Mouse (Mus musculus): ENCODE measurements at regions not wholly inside any gene's neighbourhood (a gene's known extent, or its start where the extent isn't known, plus 50 kb on each side); places are given as distances from the start of the nearest gene placed in this dataset.
A peak's percentile ranks its signal among the peaks of the same experiment; 100 is the strongest.

DNA sequence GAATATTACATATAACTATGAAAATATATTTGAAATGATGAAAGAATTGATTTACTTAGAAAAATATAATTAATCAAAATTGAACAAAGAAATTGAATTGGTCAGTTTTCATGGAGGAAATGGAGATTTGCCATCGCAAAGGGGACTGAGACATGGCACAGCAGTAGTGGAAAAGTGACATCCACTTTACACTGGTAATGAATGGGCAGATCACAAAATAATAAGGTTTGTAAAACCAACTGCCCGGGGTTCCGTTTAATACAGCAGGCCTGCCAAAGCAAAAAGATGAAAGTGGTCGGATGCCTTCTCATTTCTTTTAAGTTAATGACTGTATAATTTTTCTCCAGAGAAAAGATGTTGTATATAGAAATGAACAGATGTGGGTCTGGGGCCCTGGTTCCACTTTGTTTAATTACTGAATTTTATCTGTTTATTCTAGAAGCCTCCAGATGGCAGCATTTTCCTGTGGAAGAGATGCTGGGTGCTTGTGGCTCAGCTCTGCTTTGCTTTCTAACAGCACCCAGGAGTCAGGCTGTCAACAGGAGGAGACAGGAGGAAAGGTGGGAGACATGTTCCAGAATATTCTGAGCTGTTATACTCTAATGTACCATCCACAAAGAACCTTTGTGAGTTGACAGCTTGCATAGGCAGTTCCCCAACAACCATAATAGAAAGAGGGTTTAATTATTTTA is 75.6 kb upstream of the Fbxl17 start:
- peak; percentile 67 for TF ChIP-seq CTCF (IDR thresholded peaks at IDR 0.05; ENCODE audit: borderline replicate concordance, extremely low read depth, insufficient read depth, insufficient read length)
- no peak for TF ChIP-seq POLR2A (IDR thresholded peaks at IDR 0.05; ENCODE audit: borderline replicate concordance, extremely low read depth, insufficient read depth, insufficient read length, poor library complexity, severe bottlenecking)
- peak; percentile 92 for DNase-seq (ENCODE audit: low read depth)

DNA sequence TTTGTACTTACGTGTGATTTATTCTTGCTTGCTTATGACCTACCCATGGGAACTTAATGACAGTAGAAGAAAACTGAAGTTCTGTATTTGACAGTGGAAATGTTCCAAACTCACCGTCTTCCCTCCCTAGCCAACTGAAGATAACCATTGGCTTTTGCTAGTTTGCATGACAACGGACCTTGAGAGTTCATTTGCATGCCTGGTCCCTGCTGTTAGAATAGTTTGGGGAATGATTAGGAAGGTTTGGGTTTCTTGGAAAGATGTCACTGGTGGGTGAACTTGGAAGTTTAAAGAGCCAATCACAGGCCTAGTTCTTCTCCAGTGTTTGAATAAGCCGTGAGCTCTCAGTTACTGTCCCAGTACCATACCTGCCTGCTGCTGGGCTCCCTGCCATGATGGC is 83.1 kb upstream of the Fbxl17 start:
- TF ChIP-seq CTCF (IDR thresholded peaks at IDR 0.05; ENCODE audit: borderline replicate concordance, extremely low read depth, insufficient read depth, insufficient read length) (no peak), POLR2A (IDR thresholded peaks at IDR 0.05; ENCODE audit: borderline replicate concordance, extremely low read depth, insufficient read depth, insufficient read length, poor library complexity, severe bottlenecking) (no peak)
- DNase-seq (ENCODE audit: low read depth) = no peak

DNA sequence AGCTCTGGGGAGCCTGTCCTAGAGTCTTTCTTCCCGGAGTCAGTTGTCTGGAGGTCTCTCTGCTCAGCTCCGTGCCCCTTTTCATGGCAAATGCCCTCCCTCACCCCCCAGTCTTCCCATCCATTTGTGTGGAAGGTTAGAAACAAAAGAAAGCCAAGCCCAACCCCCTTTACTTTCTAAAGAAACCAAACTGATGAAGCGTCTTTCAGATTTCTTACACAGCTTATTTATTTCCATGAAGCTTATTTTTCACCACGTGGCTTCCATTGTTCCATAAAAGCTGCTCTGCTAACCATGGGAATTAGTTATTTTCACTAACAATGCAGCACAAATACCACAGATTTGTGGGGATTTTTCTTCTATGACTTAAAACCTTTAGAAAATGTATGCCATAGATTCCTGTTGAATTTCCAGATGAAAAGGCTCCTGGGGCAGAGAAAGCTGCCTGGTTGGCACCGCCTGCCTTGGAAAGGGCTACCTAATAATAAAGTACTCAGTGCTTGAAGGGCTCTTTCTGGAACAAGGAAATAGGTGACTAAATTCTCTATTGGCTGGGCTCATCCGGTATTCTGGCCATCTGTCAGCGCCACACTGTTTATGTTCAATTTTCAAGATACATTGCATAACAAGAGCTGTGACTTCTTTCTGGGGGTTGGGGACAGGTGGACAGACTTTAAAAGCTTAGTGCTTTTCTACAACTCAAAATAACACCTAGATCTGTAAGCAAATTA is 107.4 kb upstream of the Fbxl17 start:
- DNase-seq (ENCODE audit: low read depth) = peak; percentile 60
- no peak for TF ChIP-seq CTCF (IDR thresholded peaks at IDR 0.05; ENCODE audit: borderline replicate concordance, extremely low read depth, insufficient read depth, insufficient read length)
- TF ChIP-seq POLR2A (IDR thresholded peaks at IDR 0.05; ENCODE audit: borderline replicate concordance, extremely low read depth, insufficient read depth, insufficient read length, poor library complexity, severe bottlenecking) = no peak

DNA sequence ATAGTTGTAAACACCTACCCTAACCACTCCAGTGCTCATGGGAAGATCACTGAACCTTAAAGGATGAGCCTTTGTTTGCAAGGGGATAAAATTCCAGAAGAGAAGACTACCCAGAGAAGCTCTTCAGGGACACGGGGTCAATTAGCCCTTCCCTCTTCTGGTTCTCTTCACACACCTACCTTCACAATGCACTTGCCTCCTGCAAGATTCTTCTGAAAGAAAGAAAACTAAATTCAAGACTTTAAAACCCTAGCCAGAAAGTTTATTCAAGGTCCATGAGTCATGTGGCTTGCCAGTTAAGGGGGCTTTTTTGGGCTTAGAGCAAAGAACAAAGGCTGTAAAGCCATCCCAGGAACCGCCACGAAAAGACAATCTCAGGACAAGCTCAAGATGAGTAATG is 122.9 kb upstream of the Fbxl17 start:
- TF ChIP-seq POLR2A (IDR thresholded peaks at IDR 0.05; ENCODE audit: borderline replicate concordance, extremely low read depth, insufficient read depth, insufficient read length, poor library complexity, severe bottlenecking) = no peak
- TF ChIP-seq CTCF (IDR thresholded peaks at IDR 0.05; ENCODE audit: borderline replicate concordance, extremely low read depth, insufficient read depth, insufficient read length) = no peak
- DNase-seq (ENCODE audit: low read depth) = no peak

DNA sequence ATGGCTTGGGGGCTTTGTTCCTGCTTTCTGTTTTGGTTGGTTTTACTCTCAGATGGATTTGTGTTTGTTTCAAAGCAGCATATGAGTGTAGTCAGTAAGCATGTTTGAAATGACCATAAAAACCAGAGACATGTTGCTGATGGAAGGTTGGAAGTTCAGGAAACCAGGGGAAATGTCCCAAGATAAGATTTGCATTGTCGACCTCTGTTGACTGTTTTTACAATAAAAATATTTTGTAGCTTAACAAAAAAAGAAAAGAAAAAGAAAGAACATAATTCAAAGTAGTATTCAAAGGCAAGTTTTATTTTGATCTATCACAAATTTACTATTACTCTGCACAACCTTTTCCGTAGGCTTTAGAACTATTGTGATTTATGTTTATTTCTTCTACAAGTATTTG is 137.8 kb upstream of the Fbxl17 start:
- no peak for DNase-seq (ENCODE audit: low read depth)
- TF ChIP-seq POLR2A (IDR thresholded peaks at IDR 0.05; ENCODE audit: borderline replicate concordance, extremely low read depth, insufficient read depth, insufficient read length, poor library complexity, severe bottlenecking) = no peak
- TF ChIP-seq CTCF (IDR thresholded peaks at IDR 0.05; ENCODE audit: borderline replicate concordance, extremely low read depth, insufficient read depth, insufficient read length) = no peak

DNA sequence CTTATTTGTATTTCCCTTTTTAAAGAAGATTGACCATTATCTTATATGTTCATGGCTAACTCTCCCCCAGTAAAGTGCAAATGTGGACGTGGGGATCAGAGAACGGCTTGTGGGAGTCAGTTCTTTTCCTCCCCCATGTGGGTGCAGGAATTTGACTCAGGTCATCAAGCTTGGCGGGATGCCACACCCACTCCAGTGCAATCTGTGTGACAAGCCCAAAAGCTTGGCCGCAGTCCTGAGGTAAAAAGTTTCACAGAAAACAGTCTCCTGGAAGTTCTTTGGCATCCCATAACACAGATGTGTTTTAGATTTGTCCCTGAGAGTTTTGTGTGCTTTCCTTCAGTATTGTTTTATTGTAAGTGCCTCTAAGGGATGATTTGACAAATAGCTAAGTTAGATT is 144.6 kb upstream of the Fbxl17 start:
- TF ChIP-seq CTCF (IDR thresholded peaks at IDR 0.05; ENCODE audit: borderline replicate concordance, extremely low read depth, insufficient read depth, insufficient read length) (no peak), POLR2A (IDR thresholded peaks at IDR 0.05; ENCODE audit: borderline replicate concordance, extremely low read depth, insufficient read depth, insufficient read length, poor library complexity, severe bottlenecking) (no peak)
- no peak for DNase-seq (ENCODE audit: low read depth)

DNA sequence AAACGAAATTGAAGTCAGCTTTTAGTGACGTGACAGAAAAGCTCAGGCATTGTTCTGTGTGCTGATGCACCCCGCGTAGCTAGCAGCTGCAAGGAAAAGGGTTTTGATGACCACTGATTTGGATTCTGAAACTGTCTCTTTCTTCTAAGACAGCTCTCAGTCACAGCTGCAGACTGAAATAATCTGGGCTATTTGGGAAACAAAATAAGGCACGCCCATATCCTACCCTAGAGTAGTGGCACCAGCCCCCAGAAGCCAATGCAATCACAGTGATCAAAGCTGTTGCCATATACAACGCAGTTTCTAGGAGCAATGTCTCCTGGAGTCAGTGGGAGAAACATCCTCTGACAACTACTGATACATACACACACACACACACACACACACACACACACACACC is 157.9 kb upstream of the Fbxl17 start:
- peak; percentile 38 for DNase-seq (ENCODE audit: low read depth)
- TF ChIP-seq CTCF (IDR thresholded peaks at IDR 0.05; ENCODE audit: borderline replicate concordance, extremely low read depth, insufficient read depth, insufficient read length) (no peak), POLR2A (IDR thresholded peaks at IDR 0.05; ENCODE audit: borderline replicate concordance, extremely low read depth, insufficient read depth, insufficient read length, poor library complexity, severe bottlenecking) (no peak)

DNA sequence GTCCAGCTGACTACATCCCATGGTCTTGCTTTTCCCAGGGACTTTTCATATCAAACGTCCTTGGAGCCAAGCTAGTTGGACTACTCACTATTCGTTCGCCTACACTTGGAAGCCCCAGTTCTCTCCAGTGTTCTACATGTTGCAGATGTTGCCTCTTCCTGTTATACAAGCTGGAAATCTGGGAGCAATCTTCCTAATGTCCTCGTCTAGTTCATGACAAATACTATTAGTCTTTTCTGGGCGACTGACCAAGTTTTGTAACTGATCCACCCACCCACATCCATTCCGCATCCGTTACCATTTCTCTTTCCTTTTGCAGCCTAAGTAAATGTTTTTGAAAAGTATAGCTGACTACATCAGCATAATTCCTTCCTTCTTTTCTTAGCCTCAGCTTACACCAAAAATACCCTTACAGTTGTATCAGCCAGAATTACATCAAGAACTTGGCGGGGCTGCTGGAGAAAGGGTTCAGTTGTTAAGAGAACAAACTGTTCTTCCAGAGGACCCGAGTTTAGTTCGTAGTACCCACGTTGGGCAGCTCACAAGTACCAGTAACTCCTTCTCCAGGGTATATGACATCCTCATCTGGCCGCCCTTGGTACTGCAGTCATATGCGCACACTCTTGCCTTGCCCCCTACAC is 161.1 kb upstream of the Fbxl17 start:
- TF ChIP-seq POLR2A (IDR thresholded peaks at IDR 0.05; ENCODE audit: borderline replicate concordance, extremely low read depth, insufficient read depth, insufficient read length, poor library complexity, severe bottlenecking) = no peak
- TF ChIP-seq CTCF (IDR thresholded peaks at IDR 0.05; ENCODE audit: borderline replicate concordance, extremely low read depth, insufficient read depth, insufficient read length) = no peak; the same call in 1 of the 2 replicates
- DNase-seq (ENCODE audit: low read depth) = peak; percentile 12

DNA sequence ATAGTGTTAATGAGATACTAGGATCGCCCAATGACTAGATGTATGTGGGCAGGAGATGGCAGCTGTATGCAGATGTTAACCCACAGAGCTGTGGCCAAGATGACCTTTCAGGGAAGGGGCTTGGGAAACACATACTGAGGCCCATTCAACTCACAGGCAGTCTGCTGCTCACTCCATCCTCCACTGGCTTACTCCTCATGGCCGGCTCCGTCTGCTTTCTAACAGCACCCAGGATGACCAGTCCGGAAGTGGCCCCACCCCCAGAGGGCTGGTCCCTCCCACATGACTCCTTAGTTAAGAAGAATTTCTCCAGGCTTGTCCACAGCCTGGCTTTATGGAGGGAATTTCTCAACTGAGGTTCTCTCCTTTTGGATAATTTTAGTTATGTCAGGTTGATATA is 161.8 kb upstream of the Fbxl17 start:
- TF ChIP-seq POLR2A (IDR thresholded peaks at IDR 0.05; ENCODE audit: borderline replicate concordance, extremely low read depth, insufficient read depth, insufficient read length, poor library complexity, severe bottlenecking) (no peak), CTCF (IDR thresholded peaks at IDR 0.05; ENCODE audit: borderline replicate concordance, extremely low read depth, insufficient read depth, insufficient read length) (no peak)

DNA sequence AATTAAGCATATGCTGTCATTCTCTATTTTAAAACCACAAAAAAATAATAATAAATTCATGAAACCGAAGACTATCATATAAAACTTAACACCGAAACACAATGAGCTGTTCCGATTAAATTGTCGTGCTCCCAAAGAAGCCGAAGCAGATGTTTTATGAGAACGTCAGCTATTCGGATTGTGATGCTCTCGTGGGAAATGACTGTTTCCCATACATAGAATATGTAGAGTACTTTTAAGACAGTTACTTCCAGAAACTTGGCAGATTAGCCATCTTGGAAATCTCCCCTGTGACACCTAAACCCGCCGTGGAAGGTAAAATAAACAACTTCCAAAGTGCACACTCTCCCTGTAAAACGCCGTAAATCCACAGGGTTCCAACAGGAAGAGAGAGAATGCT is 162.4 kb upstream of the Fbxl17 start:
- no peak for TF ChIP-seq POLR2A (IDR thresholded peaks at IDR 0.05; ENCODE audit: borderline replicate concordance, extremely low read depth, insufficient read depth, insufficient read length, poor library complexity, severe bottlenecking)
- TF ChIP-seq CTCF (IDR thresholded peaks at IDR 0.05; ENCODE audit: borderline replicate concordance, extremely low read depth, insufficient read depth, insufficient read length) = no peak
- no peak for DNase-seq (ENCODE audit: low read depth)

More for the DNA sequence above, 161.8 kb upstream of the Fbxl17 start:
- no peak for DNase-seq (ENCODE audit: low read depth)

DNA sequence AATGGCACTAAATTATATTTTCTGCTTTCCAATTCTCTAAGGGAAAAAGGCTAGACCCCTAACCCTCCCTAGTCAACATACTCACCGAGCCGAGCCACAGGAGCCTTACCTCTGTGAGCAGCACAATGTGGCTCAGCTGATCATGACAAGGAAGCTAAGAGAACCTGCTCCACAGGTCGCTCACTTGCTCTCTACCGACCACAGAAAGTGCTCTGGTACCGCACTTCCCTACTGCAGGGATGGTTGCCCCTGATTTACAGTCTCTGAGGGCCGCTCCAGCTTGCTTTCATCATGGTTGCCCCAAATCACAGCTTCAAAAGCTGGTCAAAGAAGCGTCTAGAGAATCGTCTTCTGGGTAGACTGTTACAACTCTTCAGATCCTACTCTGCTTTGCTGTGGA is 177.0 kb upstream of the Fbxl17 start:
- TF ChIP-seq POLR2A (IDR thresholded peaks at IDR 0.05; ENCODE audit: borderline replicate concordance, extremely low read depth, insufficient read depth, insufficient read length, poor library complexity, severe bottlenecking) (no peak), CTCF (IDR thresholded peaks at IDR 0.05; ENCODE audit: borderline replicate concordance, extremely low read depth, insufficient read depth, insufficient read length) (no peak)
- no peak for DNase-seq (ENCODE audit: low read depth)

Data from brain, embryonic 14.5 days (tissue).